Mouse (Mus musculus): Measurements from ENCODE around the gene Nuak2. TPM values are rescaled to one million over a fixed set of nuclear protein-coding genes. Genes with fewer than 3 reads are reported as not detected.

Nuak2 gene
- polyA plus RNA-seq, 1 experiment, result 23.7 TPM

DNA sequence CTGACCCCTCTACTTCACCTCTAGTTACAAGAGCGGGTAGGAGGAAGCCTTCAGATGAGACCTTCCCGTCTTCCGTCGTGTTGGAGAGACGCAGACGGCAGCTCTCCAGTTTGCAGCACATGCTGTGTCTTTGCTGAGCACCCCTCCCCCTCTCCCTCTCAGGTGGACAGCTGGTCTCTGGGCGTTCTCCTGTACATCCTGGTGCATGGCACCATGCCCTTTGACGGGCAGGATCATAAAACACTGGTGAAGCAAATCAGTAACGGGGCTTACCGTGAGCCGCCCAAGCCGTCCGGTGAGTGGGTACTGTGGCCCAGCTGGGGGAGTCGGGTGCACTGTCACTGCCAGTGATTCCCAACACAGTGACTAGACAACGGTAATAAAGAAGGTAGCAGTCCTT, 14.5 kb downstream of the Nuak2 start:
- no peak for TF ChIP-seq POLR2A (IDR thresholded peaks at IDR 0.05; ENCODE audit: borderline replicate concordance, extremely low read depth, insufficient read depth, insufficient read length, poor library complexity, severe bottlenecking)
- no peak for TF ChIP-seq CTCF (IDR thresholded peaks at IDR 0.05; ENCODE audit: borderline replicate concordance, extremely low read depth, insufficient read depth, insufficient read length)
- peak; percentile 35 for DNase-seq (ENCODE audit: low read depth)

DNA sequence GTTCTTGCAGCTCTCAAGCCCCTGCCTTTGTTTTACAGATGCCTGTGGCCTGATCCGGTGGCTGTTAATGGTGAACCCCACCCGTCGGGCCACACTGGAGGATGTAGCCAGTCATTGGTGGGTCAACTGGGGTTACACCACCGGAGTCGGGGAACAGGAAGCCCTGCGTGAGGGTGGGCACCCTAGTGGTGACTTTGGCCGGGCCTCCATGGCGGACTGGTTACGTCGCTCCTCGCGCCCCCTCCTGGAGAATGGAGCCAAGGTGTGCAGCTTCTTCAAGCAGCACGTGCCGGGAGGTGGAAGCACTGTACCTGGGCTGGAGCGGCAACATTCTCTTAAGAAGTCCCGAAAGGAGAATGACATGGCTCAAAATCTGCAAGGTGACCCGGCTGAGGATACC, 15.4 kb downstream of the Nuak2 start:
- DNase-seq (ENCODE audit: low read depth), result no peak
- no peak for TF ChIP-seq CTCF (IDR thresholded peaks at IDR 0.05; ENCODE audit: borderline replicate concordance, extremely low read depth, insufficient read depth, insufficient read length)
- no peak for TF ChIP-seq POLR2A (IDR thresholded peaks at IDR 0.05; ENCODE audit: borderline replicate concordance, extremely low read depth, insufficient read depth, insufficient read length, poor library complexity, severe bottlenecking)

DNA sequence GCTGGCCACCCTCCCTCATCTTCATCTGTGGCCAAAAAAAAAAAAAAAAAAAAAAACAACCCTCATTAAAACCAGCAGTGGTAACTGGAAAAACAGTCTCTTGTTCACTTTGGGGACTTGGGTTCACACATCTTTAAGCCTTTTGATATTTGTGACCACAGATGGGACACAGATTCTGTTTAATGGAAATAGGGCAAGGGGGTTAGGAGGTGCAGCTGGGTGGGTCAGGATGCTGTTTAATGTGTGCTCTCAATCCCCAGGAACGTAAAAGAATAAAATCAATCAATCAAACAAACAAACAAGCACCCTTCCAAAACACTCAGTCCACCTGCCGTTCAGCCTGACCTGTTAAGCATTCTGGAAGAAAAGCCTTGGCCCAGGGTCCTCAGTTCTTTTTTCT, 17.3 kb downstream of the Nuak2 start:
- peak; percentile 64 for DNase-seq (ENCODE audit: low read depth)
- TF ChIP-seq CTCF (IDR thresholded peaks at IDR 0.05; ENCODE audit: borderline replicate concordance, extremely low read depth, insufficient read depth, insufficient read length), result no peak
- TF ChIP-seq POLR2A (IDR thresholded peaks at IDR 0.05; ENCODE audit: borderline replicate concordance, extremely low read depth, insufficient read depth, insufficient read length, poor library complexity, severe bottlenecking), result no peak

DNA sequence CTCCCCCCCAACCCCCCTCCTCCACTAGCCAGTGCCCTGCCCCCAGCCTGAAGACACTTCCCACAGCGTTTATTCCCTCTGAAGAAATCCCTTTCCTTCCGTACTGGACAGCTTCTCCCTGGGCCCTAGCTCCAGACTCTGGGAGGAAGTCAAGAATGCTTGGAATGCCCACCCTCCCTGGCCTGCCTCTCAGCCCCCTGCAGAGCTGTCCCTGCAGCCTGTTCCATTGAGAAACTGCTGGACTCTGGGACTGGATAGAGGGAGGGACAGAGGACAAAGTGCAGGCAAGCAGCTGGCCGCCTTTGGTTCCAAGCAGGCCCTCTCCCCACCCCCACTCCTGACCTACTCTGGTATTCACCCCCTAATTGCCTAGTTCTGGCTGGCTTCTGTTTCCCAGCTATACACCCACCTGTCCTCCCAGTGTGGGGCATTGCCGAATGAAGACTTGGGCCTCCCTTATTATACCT, 17.8 kb downstream of the Nuak2 start:
- DNase-seq (ENCODE audit: low read depth), result peak; percentile 85
- TF ChIP-seq POLR2A (IDR thresholded peaks at IDR 0.05; ENCODE audit: borderline replicate concordance, extremely low read depth, insufficient read depth, insufficient read length, poor library complexity, severe bottlenecking), result no peak
- TF ChIP-seq CTCF (IDR thresholded peaks at IDR 0.05; ENCODE audit: borderline replicate concordance, extremely low read depth, insufficient read depth, insufficient read length), result no peak

DNA sequence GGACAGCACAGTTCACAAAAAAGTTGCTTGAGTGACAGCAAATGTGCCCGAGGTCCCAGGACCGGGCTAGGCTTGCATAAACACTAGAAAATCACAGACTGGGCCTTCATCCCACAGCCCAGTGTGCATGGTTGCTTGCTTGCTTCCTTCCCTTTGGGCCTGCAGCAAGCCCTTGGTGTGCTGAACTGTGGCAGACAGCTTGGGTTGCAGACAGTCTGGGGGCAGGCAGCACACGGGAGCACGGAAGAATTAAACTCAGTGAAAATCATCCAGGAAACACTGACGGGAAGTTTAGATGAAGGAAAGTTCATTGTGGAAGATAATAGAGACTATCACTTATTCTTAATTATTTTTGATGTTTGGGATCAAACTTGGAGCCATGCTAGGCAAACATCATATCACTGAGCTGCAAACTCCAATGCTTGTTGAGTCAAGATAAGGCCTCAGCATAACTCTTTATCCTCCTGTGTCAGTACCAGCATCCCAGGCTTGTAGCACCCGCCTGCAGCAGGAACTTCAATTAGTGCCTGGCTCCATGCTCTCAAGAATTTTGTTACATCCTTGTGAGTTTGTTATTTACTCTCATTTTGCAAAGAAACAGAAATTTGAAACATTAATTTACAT, 18.4 kb downstream of the Nuak2 start:
- DNase-seq (ENCODE audit: low read depth), result no peak

DNA sequence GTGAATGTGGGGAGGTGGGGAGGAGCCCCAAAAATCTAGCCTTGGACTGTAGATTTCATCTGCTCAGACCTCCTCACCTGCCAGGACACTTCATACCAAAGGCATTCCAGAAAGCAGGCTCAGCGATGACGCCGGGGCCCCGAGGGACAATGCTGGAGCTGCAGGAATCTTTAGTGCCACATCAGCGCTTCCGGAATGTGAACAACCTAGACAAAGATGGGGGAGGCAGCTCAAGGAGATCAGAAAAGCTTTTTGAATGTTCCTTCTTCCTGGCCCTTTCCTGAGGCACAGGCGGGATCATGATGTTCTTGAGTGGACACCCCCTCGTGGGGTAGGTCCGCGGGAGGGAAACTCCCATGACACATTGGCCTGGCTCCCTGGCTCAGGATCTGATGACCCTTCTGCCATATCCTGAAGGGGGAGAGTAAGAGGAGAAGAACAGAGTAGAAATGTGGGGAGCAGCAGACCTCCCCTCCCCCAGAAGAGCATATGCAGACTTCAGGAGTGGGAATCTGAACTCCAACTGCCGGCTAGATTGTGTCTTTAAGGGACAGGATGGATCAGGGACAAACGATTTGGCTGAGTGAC, 19.5 kb downstream of the Nuak2 start:
- TF ChIP-seq CTCF (IDR thresholded peaks at IDR 0.05; ENCODE audit: borderline replicate concordance, extremely low read depth, insufficient read depth, insufficient read length), result no peak
- peak; percentile 52 for DNase-seq (ENCODE audit: low read depth)

More for the DNA sequence above, 18.4 kb downstream of the Nuak2 start:
- TF ChIP-seq CTCF (IDR thresholded peaks at IDR 0.05; ENCODE audit: borderline replicate concordance, extremely low read depth, insufficient read depth, insufficient read length) (no peak), POLR2A (IDR thresholded peaks at IDR 0.05; ENCODE audit: borderline replicate concordance, extremely low read depth, insufficient read depth, insufficient read length, poor library complexity, severe bottlenecking) (no peak)

DNA sequence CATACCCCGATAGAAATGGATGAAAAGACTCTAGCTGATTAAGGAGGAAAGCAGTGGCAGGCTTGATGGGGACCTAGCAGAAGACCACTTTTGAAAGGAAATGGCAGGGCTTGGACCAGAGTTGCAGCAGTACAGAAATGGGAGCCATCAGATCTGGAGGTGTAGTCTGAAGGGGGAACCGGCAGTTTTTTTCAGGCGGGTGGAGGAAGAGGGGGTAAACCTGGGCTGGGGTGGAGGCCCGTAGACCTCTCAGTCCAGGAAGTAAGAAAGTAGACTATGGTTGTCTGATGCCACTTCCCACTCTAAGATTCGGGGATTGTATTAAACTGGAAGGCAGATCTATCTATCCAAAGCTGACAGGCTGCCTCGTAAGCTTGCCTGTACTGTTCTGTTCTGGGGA, 21.0 kb downstream of the Nuak2 start:
- DNase-seq (ENCODE audit: low read depth), result no peak
- TF ChIP-seq CTCF (IDR thresholded peaks at IDR 0.05; ENCODE audit: borderline replicate concordance, extremely low read depth, insufficient read depth, insufficient read length) (no peak), POLR2A (IDR thresholded peaks at IDR 0.05; ENCODE audit: borderline replicate concordance, extremely low read depth, insufficient read depth, insufficient read length, poor library complexity, severe bottlenecking) (no peak)

DNA sequence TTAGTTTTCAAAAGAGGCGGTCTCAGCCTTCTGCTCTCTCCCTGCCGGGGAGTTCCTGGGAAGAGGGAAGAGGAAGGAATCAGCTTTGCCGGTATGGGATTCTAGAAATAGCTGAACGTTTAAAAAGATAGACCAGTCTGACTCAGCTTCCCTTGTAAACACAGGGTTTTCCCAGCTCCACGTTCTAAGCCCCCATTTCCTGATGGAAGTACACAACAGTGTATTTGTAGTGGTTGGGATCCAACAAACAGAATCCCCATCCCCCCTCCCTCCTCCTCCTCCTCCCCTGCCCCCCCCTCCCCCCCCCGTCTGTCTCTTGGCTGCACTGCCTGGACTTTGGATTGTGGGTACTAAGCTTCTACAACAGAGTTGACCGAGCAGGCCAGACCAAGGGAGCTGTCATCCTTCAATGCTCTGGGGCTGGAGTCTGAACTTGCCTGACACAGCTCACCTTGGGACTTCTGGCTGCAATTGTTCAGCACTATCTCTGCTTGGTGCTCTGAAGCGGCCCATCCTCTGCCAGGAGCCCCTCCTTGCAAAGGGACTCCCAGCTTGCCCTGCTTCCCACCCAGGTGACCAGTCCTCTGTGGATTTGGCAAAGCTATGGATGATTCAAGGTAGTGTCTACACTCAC, 22.2 kb downstream of the Nuak2 start:
- TF ChIP-seq CTCF (IDR thresholded peaks at IDR 0.05; ENCODE audit: borderline replicate concordance, extremely low read depth, insufficient read depth, insufficient read length), result no peak
- no peak for TF ChIP-seq POLR2A (IDR thresholded peaks at IDR 0.05; ENCODE audit: borderline replicate concordance, extremely low read depth, insufficient read depth, insufficient read length, poor library complexity, severe bottlenecking)
- DNase-seq (ENCODE audit: low read depth), result no peak

DNA sequence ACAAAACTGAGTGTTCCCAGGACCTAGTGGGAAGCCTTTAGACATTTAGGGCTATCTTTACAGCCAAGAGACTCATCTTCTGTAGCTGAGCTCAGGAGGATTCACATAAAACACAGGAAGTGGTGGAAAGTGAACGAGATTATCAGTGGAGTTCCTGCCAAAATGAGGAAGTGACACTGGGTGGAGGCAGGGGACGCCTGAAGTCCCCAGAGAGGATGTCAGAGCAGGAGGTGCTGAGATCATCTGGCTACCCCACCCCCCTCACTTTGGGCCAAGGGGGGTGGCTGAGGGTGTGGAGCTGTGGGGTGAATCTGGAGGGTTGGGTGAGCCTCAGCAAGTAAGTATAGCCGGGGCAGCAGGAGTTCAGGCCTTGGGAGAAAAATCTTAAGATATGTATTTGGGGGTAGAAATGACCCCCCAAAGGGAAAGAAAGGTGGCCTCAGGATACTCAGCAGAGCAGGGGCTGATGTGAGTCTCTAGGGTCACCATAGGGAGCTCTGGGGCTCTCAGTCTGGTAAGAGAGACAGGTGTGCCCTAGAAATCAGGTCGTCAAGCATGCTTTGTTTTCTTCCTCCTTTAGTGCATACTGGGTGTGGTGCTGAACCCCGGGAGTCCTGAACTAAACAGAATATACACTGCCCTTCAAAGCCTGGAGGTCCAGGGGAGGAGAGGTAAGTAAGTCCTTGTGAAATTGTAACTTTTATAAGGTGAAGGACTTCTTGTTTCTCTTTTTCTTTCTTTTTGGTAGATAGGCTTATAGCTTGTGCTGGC, 26.0 kb downstream of the Nuak2 start:
- TF ChIP-seq POLR2A (IDR thresholded peaks at IDR 0.05; ENCODE audit: borderline replicate concordance, extremely low read depth, insufficient read depth, insufficient read length, poor library complexity, severe bottlenecking), result no peak
- TF ChIP-seq CTCF (IDR thresholded peaks at IDR 0.05; ENCODE audit: borderline replicate concordance, extremely low read depth, insufficient read depth, insufficient read length), result no peak
- DNase-seq (ENCODE audit: low read depth), result no peak

DNA sequence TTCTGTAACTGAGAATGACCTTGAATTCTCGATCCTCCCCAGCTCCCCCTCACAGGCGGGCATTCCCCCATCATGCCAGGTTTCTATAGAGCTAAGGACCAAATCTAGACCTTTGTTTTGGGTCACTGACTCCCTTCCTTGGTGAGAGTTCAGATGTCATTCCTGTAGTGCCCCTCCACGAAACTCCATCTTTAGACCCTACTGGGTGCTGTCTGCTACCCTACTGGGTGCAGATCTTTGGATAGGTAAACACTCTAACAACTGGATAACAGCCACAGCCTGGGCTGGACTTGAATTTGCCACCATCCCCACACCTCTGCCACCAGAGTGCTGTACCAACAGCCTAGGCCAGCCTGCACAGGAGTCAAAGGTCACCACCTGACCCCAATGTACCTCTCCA, 26.6 kb downstream of the Nuak2 start:
- TF ChIP-seq CTCF (IDR thresholded peaks at IDR 0.05; ENCODE audit: borderline replicate concordance, extremely low read depth, insufficient read depth, insufficient read length) (no peak), POLR2A (IDR thresholded peaks at IDR 0.05; ENCODE audit: borderline replicate concordance, extremely low read depth, insufficient read depth, insufficient read length, poor library complexity, severe bottlenecking) (no peak)
- no peak for DNase-seq (ENCODE audit: low read depth)

DNA sequence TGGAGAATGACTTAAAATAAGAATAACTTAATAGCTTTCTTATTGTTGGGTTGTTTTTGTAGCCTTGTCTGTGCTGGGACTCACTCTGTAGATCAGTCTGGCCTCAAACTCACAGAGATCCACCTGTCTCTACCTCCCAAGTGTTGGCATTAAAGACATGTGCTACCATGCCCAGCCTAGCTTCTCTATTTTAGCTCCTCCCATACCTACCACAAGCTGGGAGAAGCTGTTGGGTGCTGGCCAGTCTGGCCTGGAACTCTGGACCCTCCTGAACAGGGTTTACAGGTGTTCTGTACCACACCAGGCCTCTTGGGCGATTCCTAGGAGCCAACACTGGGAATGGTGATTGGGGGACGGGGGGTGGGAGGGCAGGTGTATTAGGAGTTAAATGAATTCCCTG, 27.3 kb downstream of the Nuak2 start:
- no peak for DNase-seq (ENCODE audit: low read depth)
- TF ChIP-seq POLR2A (IDR thresholded peaks at IDR 0.05; ENCODE audit: borderline replicate concordance, extremely low read depth, insufficient read depth, insufficient read length, poor library complexity, severe bottlenecking) (no peak), CTCF (IDR thresholded peaks at IDR 0.05; ENCODE audit: borderline replicate concordance, extremely low read depth, insufficient read depth, insufficient read length) (no peak)

Measured in brain, embryonic 14.5 days (tissue).